Mouse (Mus musculus): ENCODE results near the gene Gtsf1l.

DNA sequence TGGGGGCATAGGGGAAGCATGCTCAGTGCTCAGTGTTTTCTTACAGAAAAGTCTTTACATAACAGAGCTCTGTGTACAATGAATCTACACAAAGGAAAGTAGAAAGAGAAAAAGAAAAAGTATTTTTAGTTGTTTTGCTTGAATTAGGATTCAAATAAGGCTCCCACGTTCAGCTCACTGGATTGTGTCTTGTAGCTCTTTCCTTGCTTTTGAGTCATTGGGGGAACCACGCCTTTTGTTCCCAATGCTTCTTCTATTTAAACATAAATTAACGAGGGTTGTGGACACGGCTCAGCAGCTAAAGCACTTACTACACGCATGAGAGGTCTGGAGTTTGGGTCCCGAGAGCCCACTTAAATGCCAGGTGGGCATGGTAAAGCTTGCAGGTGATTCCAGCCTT is 48.3 kb upstream of the Gtsf1l start:
- TF ChIP-seq CTCF (IDR thresholded peaks at IDR 0.05; ENCODE audit: low read depth, low read length) (no peak), TAL1 (conservative IDR thresholded peaks at IDR 0.05; ENCODE audit: low read depth, low read length) (no peak), GATA1 (IDR thresholded peaks at IDR 0.05; ENCODE audit: borderline replicate concordance, low read length) (no peak), GATA2 (IDR thresholded peaks at IDR 0.05; ENCODE audit: borderline replicate concordance, low read depth, low read length) (no peak)

Data from G1E (cell line).